15 mouse cellular contexts compared by ENCODE assay signal in the genomic region with DNA sequence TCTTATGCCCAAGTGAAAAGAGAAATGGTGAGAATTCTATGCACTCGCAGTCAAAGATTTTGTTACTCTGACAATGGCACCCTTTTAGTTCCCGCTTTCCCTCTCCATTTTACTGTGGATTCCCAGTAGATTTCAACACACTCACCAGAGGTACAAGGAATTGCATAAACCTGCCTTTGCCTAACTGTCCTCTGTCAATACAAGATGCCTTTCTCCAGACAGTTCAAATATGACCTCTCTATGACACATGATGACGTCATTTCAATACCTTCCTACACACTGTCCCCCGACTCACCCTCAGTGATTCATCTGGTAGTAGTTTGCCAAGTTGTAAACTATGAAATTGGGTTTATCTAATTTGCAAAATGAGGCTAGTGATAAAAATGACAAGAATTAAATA.
"Had no signal": no experiment of that assay in that cellular context is flagged by ENCODE, and none has a peak within 500 bp of the region (broad histone marks: within the 10 kb centered on the region; RNA-seq: fewer than 3 reads in every experiment).

No protein-coding gene starts in this region.

- ATAC-seq: midbrain, embryonic 13.5 days; midbrain, embryonic 15.5 days had no signal

- DNase-seq: lung, postnatal 10 days; lung, postnatal 36 days; right cerebral cortex, postnatal 14 days; thymus, postnatal 14 days; thymus, postnatal 4 days had no signal

- H3K36me3 ChIP-seq: lung, embryonic 15.5 days; midbrain, embryonic 13.5 days; midbrain, embryonic 15.5 days; neural tube, embryonic 12.5 days; stomach, embryonic 15.5 days had no signal

- H3K27me3 ChIP-seq: lung, embryonic 15.5 days; megakaryocyte, embryonic 14.5 days; midbrain, embryonic 13.5 days; midbrain, embryonic 15.5 days; neural tube, embryonic 12.5 days; stomach, embryonic 15.5 days had no signal

- H3K4me1 ChIP-seq: lung, embryonic 15.5 days; megakaryocyte, embryonic 14.5 days; midbrain, embryonic 13.5 days; midbrain, embryonic 15.5 days; neural tube, embryonic 12.5 days; stomach, embryonic 15.5 days had no signal

- H3K4me3 ChIP-seq: lung, embryonic 15.5 days; megakaryocyte, embryonic 14.5 days; midbrain, embryonic 13.5 days; midbrain, embryonic 15.5 days; neural tube, embryonic 12.5 days; stomach, embryonic 15.5 days had no signal

- H3K27ac ChIP-seq: liver, embryonic 14.5 days; lung, embryonic 15.5 days; macrophage; midbrain, embryonic 13.5 days; midbrain, embryonic 15.5 days; neural tube, embryonic 12.5 days; stomach, embryonic 15.5 days; stomach, postnatal 0 days had no signal

- H3K4me2 ChIP-seq: lung, embryonic 15.5 days; midbrain, embryonic 11.5 days; midbrain, embryonic 13.5 days; midbrain, embryonic 15.5 days; neural tube, embryonic 12.5 days; stomach, embryonic 15.5 days had no signal

- H3K9ac ChIP-seq: liver, embryonic 14.5 days; lung, embryonic 15.5 days; midbrain, embryonic 13.5 days; midbrain, embryonic 15.5 days; neural tube, embryonic 12.5 days; stomach, embryonic 15.5 days had no signal

- H3K9me3 ChIP-seq: lung, embryonic 15.5 days; midbrain, embryonic 13.5 days; midbrain, embryonic 15.5 days; neural tube, embryonic 12.5 days; stomach, embryonic 15.5 days had no signal
